Mouse (Mus musculus) lung, embryonic 16.5 days (tissue): ENCODE results near the gene Akr1b8. TPM values are rescaled to one million over a fixed set of nuclear protein-coding genes. Genes with fewer than 3 reads are reported as not detected.
"Not testable (repeated sequence)": the region's sequence is repeated elsewhere in the genome, so short reads cannot be mapped to it uniquely, and the experiment has no call there.

ENCODE experiments used
- ATAC-seq: fragments of 200-750 bp; cut with Nextera tagmentation; 2 replicates; pipeline ENCODE4 v1.8.0; 2017; ENCODE audit warnings: low read depth, mild to moderate bottlenecking, moderate library complexity
- H3K27ac ChIP-seq: fragments of 300-500 bp; sonication (generic); 2 replicates; pipeline ENCODE4 v1.5.1; 2014; ENCODE audit warnings: mild to moderate bottlenecking, control low read depth, low read length
- H3K27me3 ChIP-seq: fragments of 300-500 bp; sonication (generic); 2 replicates; pipeline ENCODE4 v1.6.1; 2014; ENCODE audit warnings: low read depth, low read length, mixed read lengths; ENCODE audit not compliant: control insufficient read depth, insufficient read depth
- H3K36me3 ChIP-seq: fragments of 300-500 bp; sonication (generic); 2 replicates; pipeline ENCODE4 v1.6.1; 2014; ENCODE audit warnings: low read length; ENCODE audit not compliant: control insufficient read depth, insufficient read depth
- H3K4me1 ChIP-seq: fragments of 300-500 bp; sonication (generic); replicated peaks from 2 replicates; pipeline ENCODE4 v1.6.1; 2014; ENCODE audit warnings: low read length, mixed read lengths; ENCODE audit not compliant: control insufficient read depth, insufficient read depth
- H3K4me2 ChIP-seq: fragments of 300-500 bp; sonication (generic); 2 replicates; pipeline ENCODE4 v1.6.1; 2014; ENCODE audit warnings: low read depth, low read length, control low read depth
- H3K4me3 ChIP-seq: fragments of 300-500 bp; sonication (generic); 2 replicates; pipeline ENCODE4 v1.5.1; 2014; ENCODE audit warnings: mild to moderate bottlenecking, low read length, control low read depth
- H3K9ac ChIP-seq: fragments of 300-500 bp; sonication (generic); 2 replicates; pipeline ENCODE4 v1.6.1; 2014; ENCODE audit warnings: low read length, control low read depth
- H3K9me3 ChIP-seq: fragments of 300-500 bp; sonication (generic); 2 replicates; pipeline ENCODE4 v1.6.1; 2016; ENCODE audit warnings: low read length; ENCODE audit not compliant: control insufficient read depth
- WGBS: fragments of 180-500 bp; shearing (Covaris S2); extraction: QIAGEN DNeasy Blood & Tissue Kit; methylation state at CpG from one replicate; pipeline ENCODE4 v1.1.7; 2014; 5-methylcytosine and 5-hydroxymethylcytosine counted together
- polyA plus RNA-seq: library from polyadenylated mRNA; unstranded; fragments of >200 nt; fragmentation: Nextera tagmentation; extraction: Ambion mirVana; gene quantifications from 2 replicates; pipeline ENCODE4 v1.2.1, GENCODE M21; 2015

Akr1b8 gene
- polyA plus RNA-seq, 1 experiment from 2014 or later: 7.5 TPM

DNA sequence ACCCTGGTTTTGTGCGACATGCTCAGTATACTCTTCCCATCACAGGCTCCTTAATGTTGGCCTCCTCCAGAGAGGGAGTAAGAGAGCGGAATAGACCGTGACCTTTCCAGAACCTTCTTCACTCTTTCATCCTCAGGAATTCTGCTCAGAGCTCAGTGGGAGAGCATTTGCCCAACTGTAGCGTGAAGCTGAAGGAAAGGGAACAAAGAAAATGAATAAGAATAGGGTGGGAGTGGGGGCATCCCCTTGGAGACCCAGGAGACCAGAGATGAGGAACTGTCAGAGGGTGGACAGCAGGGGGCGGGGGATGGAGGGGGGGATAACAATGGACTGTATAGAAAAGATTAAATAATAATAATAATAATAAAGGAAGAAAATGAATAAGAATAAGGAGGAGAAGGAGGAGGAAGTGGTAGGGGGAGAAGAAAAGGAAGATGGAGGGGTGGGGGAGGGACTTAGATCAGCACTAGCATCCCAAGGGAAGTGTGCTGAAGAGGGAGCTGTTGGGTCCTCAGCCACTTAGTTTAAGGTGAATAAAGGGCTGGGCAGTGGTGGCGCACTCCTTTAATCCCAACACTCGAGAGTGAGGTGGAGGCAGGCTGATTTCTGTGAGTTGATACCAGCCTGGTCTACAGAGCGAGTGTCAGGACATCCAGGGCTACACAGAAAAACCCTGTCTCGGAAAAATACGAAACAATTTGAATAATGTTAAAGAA lies 9.6 kb upstream of the Akr1b8 start:
- Histone ChIP-seq H3K4me1 (peaks cover 8% of the 10 kb centered on the region), H3K27ac (no peak overlapping the region), H3K9ac (no peak overlapping the region), H3K36me3 (no peaks in the 10 kb centered on the region), H3K4me2 (peak overlapping the region; percentile 2; the same call in 1 of the 2 replicates), H3K27me3 (no peaks in the 10 kb centered on the region), H3K4me3 (no peak overlapping the region), H3K9me3 (no peaks in the 10 kb centered on the region)
- no peak for ATAC-seq
- 62% methylated on average over 10 of the region's 10 CpGs for whole genome bisulfite sequencing

DNA sequence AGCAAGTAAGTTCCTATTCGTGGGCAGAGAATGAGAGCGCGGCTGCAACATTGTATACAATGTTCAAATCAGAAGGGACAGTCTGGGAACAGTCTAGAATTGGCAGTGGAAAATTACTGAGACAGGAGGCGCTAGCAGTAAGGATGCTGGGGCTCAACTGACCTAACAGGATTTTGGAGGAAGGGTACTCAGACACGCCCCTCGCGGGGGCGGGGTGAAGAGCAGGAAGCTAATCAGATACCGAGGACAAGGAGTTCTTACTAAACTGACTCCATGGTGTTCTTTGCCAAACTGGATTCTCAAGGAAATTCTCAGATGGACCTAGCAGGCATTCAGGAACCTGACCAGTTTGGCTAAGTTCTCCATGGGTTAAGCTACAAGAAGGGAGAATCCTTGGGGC lies 9.0 kb upstream of the Akr1b8 start:
- peak; percentile 51 for ATAC-seq
- no peak overlapping the region for H3K9ac ChIP-seq
- peaks cover 8% of the 10 kb centered on the region for H3K4me1 ChIP-seq
- peak overlapping the region; percentile 2; the same call in 1 of the 2 replicates for H3K4me2 ChIP-seq
- no peaks in the 10 kb centered on the region for H3K9me3 ChIP-seq
- H3K27ac ChIP-seq: no peak overlapping the region
- H3K4me3 ChIP-seq: no peak overlapping the region
- no peaks in the 10 kb centered on the region for H3K27me3 ChIP-seq
- 16% methylated on average over 9 of the region's 9 CpGs for WGBS
- H3K36me3 ChIP-seq: no peaks in the 10 kb centered on the region

DNA sequence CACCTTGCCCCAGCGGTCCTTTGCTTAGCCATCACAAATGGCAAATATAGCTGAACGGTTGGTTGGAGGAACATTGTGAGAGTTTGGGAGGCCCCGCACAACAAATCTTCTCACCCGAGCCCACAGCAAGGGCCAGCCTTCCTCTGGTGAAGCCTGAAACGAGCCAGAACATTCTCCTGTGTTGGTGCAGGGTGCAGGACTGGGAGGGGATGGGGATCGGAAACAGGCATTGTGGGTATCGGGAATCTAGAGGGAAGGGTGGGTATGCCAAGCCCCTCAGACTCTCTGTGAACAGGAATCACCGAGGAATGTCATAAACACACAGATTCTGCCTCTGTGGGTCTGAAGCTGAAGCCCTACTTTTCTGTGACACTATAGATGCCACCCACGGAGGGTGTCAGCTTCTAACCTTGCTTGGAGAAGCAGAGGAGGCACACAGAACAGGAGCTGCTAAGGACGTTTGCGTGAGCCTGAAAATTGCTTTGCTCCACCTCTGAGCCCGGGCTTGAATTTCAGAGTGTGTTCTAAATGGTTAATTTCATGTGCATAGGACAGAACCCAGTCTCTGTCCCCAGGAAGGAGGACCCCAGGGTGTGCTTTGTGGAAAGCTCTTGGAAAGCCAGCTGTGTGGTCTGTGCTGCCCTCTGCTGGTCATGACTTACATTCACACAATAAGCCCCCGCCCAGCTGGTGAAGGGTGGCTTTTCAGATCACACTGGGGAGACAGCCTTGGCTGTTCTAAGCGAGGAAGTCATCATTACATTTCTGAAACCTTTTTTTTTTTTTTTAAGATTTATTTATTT lies 7.6 kb upstream of the Akr1b8 start:
- H3K4me2 ChIP-seq: no peak overlapping the region
- H3K9ac ChIP-seq: no peak overlapping the region
- ATAC-seq: peak; percentile 74

DNA sequence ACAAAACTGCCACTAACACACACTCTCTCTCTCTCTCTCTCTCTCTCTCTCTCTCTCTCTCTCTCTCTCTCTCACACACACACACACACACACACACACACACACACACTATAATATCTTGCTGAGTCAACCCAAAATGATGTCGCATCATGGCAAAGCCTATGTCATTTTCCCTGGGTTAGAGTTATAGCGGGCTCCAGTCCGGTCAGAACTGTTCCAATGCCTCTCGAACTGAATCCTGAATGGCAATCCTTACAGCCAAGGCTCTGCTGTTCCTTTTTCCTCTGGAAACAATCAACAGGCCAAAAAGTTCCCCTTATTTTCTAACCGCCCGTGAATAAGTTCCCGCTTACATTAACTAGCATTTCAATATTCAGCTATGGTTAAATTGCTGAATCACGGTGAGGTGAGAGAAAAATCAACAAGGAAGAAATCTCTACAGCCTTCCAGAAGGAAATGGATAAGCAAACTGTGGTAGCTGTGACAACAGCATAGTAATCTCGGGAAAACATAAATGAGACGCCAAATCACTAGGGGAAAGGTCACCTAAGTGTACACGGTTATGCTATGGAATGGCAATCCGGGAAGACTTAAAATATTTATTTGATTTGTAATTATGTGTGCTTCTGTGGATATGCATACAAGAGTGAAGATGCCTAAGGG lies 3.8 kb upstream of the Akr1b8 start:
- 69% methylated on average over 12 of the region's 12 CpGs for WGBS

More for the DNA sequence above, 7.6 kb upstream of the Akr1b8 start:
- H3K36me3 ChIP-seq: no peaks in the 10 kb centered on the region
- WGBS: 41% methylated on average over 14 of the region's 14 CpGs
- H3K9me3 ChIP-seq: no peaks in the 10 kb centered on the region
- H3K27me3 ChIP-seq: no peaks in the 10 kb centered on the region
- peaks cover 8% of the 10 kb centered on the region for H3K4me1 ChIP-seq
- no peak overlapping the region for H3K27ac ChIP-seq
- no peak overlapping the region for H3K4me3 ChIP-seq

DNA sequence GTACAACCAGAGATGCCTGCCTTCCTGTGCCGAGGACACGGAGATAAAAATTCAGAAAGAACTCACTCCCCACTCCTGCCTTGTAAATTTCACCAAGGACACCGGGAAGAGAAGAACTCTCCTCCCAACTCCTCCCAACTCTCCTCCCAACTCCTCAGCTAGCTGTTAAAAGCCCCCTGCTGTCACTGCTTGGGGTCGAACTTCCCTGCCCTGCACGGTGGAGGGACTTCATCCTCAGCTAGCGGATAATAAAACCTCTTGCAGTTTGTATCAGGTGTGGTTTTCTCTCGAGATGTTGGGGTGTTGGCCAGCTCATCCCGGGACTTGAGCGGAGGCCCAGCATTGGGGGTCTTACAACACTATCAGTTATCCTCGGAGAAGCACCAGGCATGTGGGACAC lies 2.4 kb upstream of the Akr1b8 start:
- ATAC-seq: not testable (repeated sequence)

More for the DNA sequence above, 3.8 kb upstream of the Akr1b8 start:
- no peak overlapping the region for H3K27ac ChIP-seq
- no peak for ATAC-seq
- H3K4me3 ChIP-seq: no peak overlapping the region
- peaks cover 17% of the 10 kb centered on the region for H3K4me1 ChIP-seq
- H3K9me3 ChIP-seq: no peaks in the 10 kb centered on the region
- no peak overlapping the region for H3K9ac ChIP-seq
- no peak overlapping the region for H3K4me2 ChIP-seq
- H3K36me3 ChIP-seq: no peaks in the 10 kb centered on the region
- H3K27me3 ChIP-seq: no peaks in the 10 kb centered on the region

DNA sequence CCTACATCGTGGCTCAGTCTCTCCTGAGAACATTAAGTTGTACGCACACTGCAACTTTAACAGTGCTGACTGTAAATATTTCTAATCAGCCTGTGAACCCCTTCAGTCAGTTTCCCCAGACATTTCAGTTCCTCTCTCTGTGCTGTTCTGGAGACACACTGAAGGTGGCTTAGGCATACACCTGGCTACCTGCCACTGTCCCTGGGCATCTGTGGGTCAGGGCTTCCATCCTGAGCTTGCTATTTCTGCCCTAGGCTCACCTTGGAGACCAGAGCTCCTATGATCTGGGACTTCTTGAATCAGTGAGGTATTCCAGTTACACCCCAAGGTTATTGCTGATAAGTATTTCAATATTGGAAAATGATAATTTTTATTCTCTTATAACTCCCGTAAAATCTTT lies 1.5 kb upstream of the Akr1b8 start:
- no peak for ATAC-seq
- Histone ChIP-seq H3K27ac (no peak overlapping the region), H3K9me3 (no peaks in the 10 kb centered on the region), H3K4me3 (no peak overlapping the region), H3K4me1 (peaks cover 20% of the 10 kb centered on the region), H3K27me3 (no peaks in the 10 kb centered on the region), H3K9ac (no peak overlapping the region), H3K36me3 (no peaks in the 10 kb centered on the region), H3K4me2 (no peak overlapping the region)
- WGBS: 81% methylated on average over 3 of the region's 3 CpGs

More for the DNA sequence above, 2.4 kb upstream of the Akr1b8 start:
- H3K27me3 ChIP-seq, H3K4me3 ChIP-seq, H3K9ac ChIP-seq, H3K9me3 ChIP-seq, H3K36me3 ChIP-seq, H3K27ac ChIP-seq, H3K4me2 ChIP-seq: not testable (repeated sequence)
- peaks cover 20% of the 10 kb centered on the region for H3K4me1 ChIP-seq
- 38% methylated on average over 10 of the region's 10 CpGs for WGBS

DNA sequence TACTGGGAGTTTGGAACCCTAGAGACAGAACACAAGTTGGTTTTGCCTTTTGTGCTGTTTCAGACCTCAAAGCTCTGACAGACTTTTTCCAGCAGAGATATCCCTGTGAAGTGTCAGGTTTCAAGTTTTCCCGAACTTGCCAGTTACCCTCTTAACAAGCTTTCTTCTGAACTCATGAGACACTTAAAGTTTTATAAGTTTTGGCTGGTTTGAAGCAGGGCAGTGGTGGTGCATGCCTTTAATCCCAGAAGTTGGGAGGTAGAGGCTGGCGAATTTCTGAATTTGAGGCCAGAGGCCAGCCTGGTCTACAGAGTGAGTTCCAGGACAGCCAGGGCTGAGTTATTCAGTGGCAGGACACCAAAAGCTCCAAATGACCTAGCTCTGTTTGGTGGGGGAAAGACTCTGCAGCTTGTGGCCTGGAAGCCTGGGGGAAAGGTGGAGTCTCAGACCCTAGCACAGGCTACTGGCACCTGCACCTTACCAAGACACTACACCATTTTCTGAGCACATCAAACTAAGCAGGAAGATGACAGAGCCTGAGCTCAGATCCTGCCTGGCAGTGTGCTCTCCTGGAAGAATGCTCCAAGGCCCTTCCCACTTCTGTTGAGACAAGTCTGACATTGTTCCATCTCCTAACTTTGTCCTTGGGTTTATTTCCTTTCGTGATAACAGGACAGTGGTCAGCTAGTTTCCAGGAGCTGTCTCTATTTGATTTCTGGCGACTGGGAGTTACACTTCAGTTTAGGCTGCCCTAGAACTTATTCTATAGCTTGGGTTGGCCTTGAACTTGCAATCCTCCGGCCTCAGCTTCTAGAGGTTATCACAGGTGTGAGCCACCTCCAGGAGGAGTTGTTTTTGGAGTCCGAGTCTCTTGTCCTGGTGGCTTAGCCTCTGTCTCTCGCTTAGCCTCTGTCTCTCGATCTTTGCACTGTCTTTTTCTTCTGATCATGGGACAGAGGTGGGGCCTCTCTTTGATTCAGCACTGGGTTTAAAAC lies 732 bp downstream of the Akr1b8 start:
- H3K9me3 ChIP-seq: no peaks in the 10 kb centered on the region
- H3K27ac ChIP-seq: peak overlapping the region; percentile 60
- H3K4me3 ChIP-seq: peak overlapping the region; percentile 43
- peak overlapping the region; percentile 40 for H3K9ac ChIP-seq
- 52% methylated on average over 8 of the region's 8 CpGs for WGBS
- H3K4me1 ChIP-seq: peaks cover 20% of the 10 kb centered on the region
- H3K36me3 ChIP-seq: no peaks in the 10 kb centered on the region
- H3K27me3 ChIP-seq: no peaks in the 10 kb centered on the region
- peak; percentile 53 for ATAC-seq
- H3K4me2 ChIP-seq: peak overlapping the region; percentile 62

DNA sequence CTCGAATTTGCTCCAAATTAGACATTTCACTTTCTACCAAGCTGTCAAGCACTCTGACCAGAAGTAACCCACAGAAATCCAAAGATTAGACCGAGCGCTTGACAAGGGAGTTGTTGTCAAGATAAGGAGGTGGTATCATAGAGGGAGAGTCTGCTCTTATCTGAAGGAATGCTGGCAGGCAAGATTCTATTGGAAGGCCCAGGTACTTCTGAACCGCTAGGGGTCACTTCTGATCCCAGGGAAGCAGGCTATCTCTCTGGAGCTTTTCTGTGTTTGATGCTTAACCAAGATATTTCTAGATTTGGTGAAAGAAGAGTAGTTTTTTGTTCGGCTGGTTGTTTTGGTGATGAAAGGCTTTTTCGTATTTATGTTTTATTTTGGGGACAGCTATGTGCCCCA lies 1.4 kb downstream of the Akr1b8 start:
- H3K4me3 ChIP-seq: no peak overlapping the region
- H3K27me3 ChIP-seq: no peaks in the 10 kb centered on the region
- H3K9ac ChIP-seq: no peak overlapping the region
- H3K4me2 ChIP-seq: no peak overlapping the region
- no peaks in the 10 kb centered on the region for H3K36me3 ChIP-seq
- H3K4me1 ChIP-seq: peaks cover 20% of the 10 kb centered on the region
- WGBS: 42% methylated on average over 6 of the region's 6 CpGs
- ATAC-seq: peak; percentile 37; the same call in 1 of the 2 replicates
- no peak overlapping the region for H3K27ac ChIP-seq
- H3K9me3 ChIP-seq: no peaks in the 10 kb centered on the region
